Mouse (Mus musculus): ENCODE results near the gene Sec14l1. TPM values are rescaled to one million over a fixed set of nuclear protein-coding genes. Genes with fewer than 3 reads are reported as not detected.

Gene Sec14l1
- polyA plus RNA-seq, 1 experiment from 2014 or later = 36.5 TPM

GRCm38 (mm10) chr11:117182808-117183207 is 67.8 kb downstream of the Sec14l1 start:
- 93% methylated on average over 3 of the region's 3 CpGs for WGBS
- no peak for ATAC-seq (ENCODE audit: low FRiP score, low TSS enrichment)
- H3K4me3 ChIP-seq (ENCODE audit: low read length) = no peak overlapping the region

GRCm38 (mm10) chr11:117183299-117183698 is 68.3 kb downstream of the Sec14l1 start:
- no peak overlapping the region for H3K9ac ChIP-seq (ENCODE audit: low read depth, low read length)
- no peak for ATAC-seq (ENCODE audit: low FRiP score, low TSS enrichment)
- H3K4me2 ChIP-seq (replicated peaks; ENCODE audit: low read depth, low read length) = no peak overlapping the region
- no peaks in the 10 kb centered on the region for H3K36me3 ChIP-seq (ENCODE audit: control insufficient read depth, insufficient read depth, low read length)
- peaks cover 19% of the 10 kb centered on the region for H3K4me1 ChIP-seq (ENCODE audit: control insufficient read depth, insufficient read depth, low read length)
- peaks cover 22% of the 10 kb centered on the region for H3K9me3 ChIP-seq (ENCODE audit: control insufficient read depth, low read length)
- no peaks in the 10 kb centered on the region for H3K27me3 ChIP-seq (ENCODE audit: control insufficient read depth, insufficient read depth, low read length)
- 83% methylated on average over 2 of the region's 3 CpGs for WGBS
- no peak overlapping the region for H3K27ac ChIP-seq (ENCODE audit: low read depth, low read length)
- no peak overlapping the region for H3K4me3 ChIP-seq (ENCODE audit: low read length)

More at GRCm38 (mm10) chr11:117182808-117183207, 67.8 kb downstream of the Sec14l1 start:
- H3K36me3 ChIP-seq (ENCODE audit: control insufficient read depth, insufficient read depth, low read length) = no peaks in the 10 kb centered on the region
- H3K4me1 ChIP-seq (ENCODE audit: control insufficient read depth, insufficient read depth, low read length) = peaks cover 19% of the 10 kb centered on the region
- H3K9me3 ChIP-seq (ENCODE audit: control insufficient read depth, low read length) = peaks cover 22% of the 10 kb centered on the region
- no peaks in the 10 kb centered on the region for H3K27me3 ChIP-seq (ENCODE audit: control insufficient read depth, insufficient read depth, low read length)
- no peak overlapping the region for H3K4me2 ChIP-seq (replicated peaks; ENCODE audit: low read depth, low read length)
- no peak overlapping the region for H3K27ac ChIP-seq (ENCODE audit: low read depth, low read length)
- no peak overlapping the region for H3K9ac ChIP-seq (ENCODE audit: low read depth, low read length)

- Histone ChIP-seq H3K27me3 (ENCODE audit: control insufficient read depth, insufficient read depth, low read length) (no peaks in the 10 kb centered on the region), H3K36me3 (ENCODE audit: control insufficient read depth, insufficient read depth, low read length) (no peaks in the 10 kb centered on the region), H3K4me1 (ENCODE audit: control insufficient read depth, insufficient read depth, low read length) (peaks cover 19% of the 10 kb centered on the region), H3K4me2 (replicated peaks; ENCODE audit: low read depth, low read length) (no peak overlapping the region), H3K9ac (ENCODE audit: low read depth, low read length) (no peak overlapping the region), H3K4me3 (ENCODE audit: low read length) (no peak overlapping the region), H3K27ac (ENCODE audit: low read depth, low read length) (peak overlapping the region; percentile 77; the same call in 1 of the 2 replicates), H3K9me3 (ENCODE audit: control insufficient read depth, low read length) (peaks cover 22% of the 10 kb centered on the region)
- no peak for ATAC-seq (ENCODE audit: low FRiP score, low TSS enrichment)
- WGBS = 71% methylated on average over 5 of the region's 5 CpGs
These were observed 68.9 kb downstream of the Sec14l1 start for GRCm38 (mm10) chr11:117183841-117184240.

- Histone ChIP-seq H3K4me1 (ENCODE audit: control insufficient read depth, insufficient read depth, low read length) (peaks cover 19% of the 10 kb centered on the region), H3K36me3 (ENCODE audit: control insufficient read depth, insufficient read depth, low read length) (no peaks in the 10 kb centered on the region), H3K27me3 (ENCODE audit: control insufficient read depth, insufficient read depth, low read length) (no peaks in the 10 kb centered on the region), H3K9ac (ENCODE audit: low read depth, low read length) (peak overlapping the region; percentile 31; the same call in 1 of the 2 replicates), H3K27ac (ENCODE audit: low read depth, low read length) (peak overlapping the region; percentile 90), H3K4me2 (replicated peaks; ENCODE audit: low read depth, low read length) (peak overlapping the region; percentile 17; the same call in 1 of the 2 replicates), H3K9me3 (ENCODE audit: control insufficient read depth, low read length) (peaks cover 16% of the 10 kb centered on the region), H3K4me3 (ENCODE audit: low read length) (no peak overlapping the region)
- peak; percentile 80 for ATAC-seq (ENCODE audit: low FRiP score, low TSS enrichment)
- 21% methylated on average over 21 of the region's 21 CpGs for WGBS
These were observed 70.3 kb downstream of the Sec14l1 start for GRCm38 (mm10) chr11:117185076-117185933.

GRCm38 (mm10) chr11:117191524-117191923 is 76.6 kb downstream of the Sec14l1 start:
- H3K27me3 ChIP-seq (ENCODE audit: control insufficient read depth, insufficient read depth, low read length) = no peaks in the 10 kb centered on the region
- ATAC-seq (ENCODE audit: low FRiP score, low TSS enrichment) = no peak
- H3K4me3 ChIP-seq (ENCODE audit: low read length) = no peak overlapping the region
- no peak overlapping the region for H3K27ac ChIP-seq (ENCODE audit: low read depth, low read length)
- 37% methylated on average over 5 of the region's 5 CpGs for WGBS
- H3K9ac ChIP-seq (ENCODE audit: low read depth, low read length) = no peak overlapping the region
- no peaks in the 10 kb centered on the region for H3K9me3 ChIP-seq (ENCODE audit: control insufficient read depth, low read length)
- H3K4me2 ChIP-seq (replicated peaks; ENCODE audit: low read depth, low read length) = no peak overlapping the region
- no peaks in the 10 kb centered on the region for H3K4me1 ChIP-seq (ENCODE audit: control insufficient read depth, insufficient read depth, low read length)
- no peaks in the 10 kb centered on the region for H3K36me3 ChIP-seq (ENCODE audit: control insufficient read depth, insufficient read depth, low read length)

GRCm38 (mm10) chr11:117194475-117194937 is 79.5 kb downstream of the Sec14l1 start:
- Histone ChIP-seq H3K36me3 (ENCODE audit: control insufficient read depth, insufficient read depth, low read length) (no peaks in the 10 kb centered on the region), H3K4me2 (replicated peaks; ENCODE audit: low read depth, low read length) (no peak overlapping the region), H3K9me3 (ENCODE audit: control insufficient read depth, low read length) (no peaks in the 10 kb centered on the region), H3K9ac (ENCODE audit: low read depth, low read length) (no peak overlapping the region), H3K27ac (ENCODE audit: low read depth, low read length) (no peak overlapping the region), H3K27me3 (ENCODE audit: control insufficient read depth, insufficient read depth, low read length) (peaks cover 3% of the 10 kb centered on the region; the same call in 1 of the 2 replicates), H3K4me3 (ENCODE audit: low read length) (no peak overlapping the region), H3K4me1 (ENCODE audit: control insufficient read depth, insufficient read depth, low read length) (0 out of 2 replicates have a peak, but pooled peaks cover 2% of the 10 kb centered on the region)
- 0 out of 2 replicates have a peak, but pooled peaks have one; percentile 10 for ATAC-seq (ENCODE audit: low FRiP score, low TSS enrichment)
- 58% methylated on average over 11 of the region's 11 CpGs for WGBS

GRCm38 (mm10) chr11:117195616-117196015 is 80.6 kb downstream of the Sec14l1 start:
- WGBS = 89% methylated on average over 6 of the region's 6 CpGs
- H3K27ac ChIP-seq (ENCODE audit: low read depth, low read length) = no peak overlapping the region
- H3K4me1 ChIP-seq (ENCODE audit: control insufficient read depth, insufficient read depth, low read length) = 0 out of 2 replicates have a peak, but pooled peaks cover 9% of the 10 kb centered on the region
- H3K9me3 ChIP-seq (ENCODE audit: control insufficient read depth, low read length) = no peaks in the 10 kb centered on the region
- no peak overlapping the region for H3K4me3 ChIP-seq (ENCODE audit: low read length)
- H3K36me3 ChIP-seq (ENCODE audit: control insufficient read depth, insufficient read depth, low read length) = no peaks in the 10 kb centered on the region
- peaks cover 6% of the 10 kb centered on the region; the same call in 1 of the 2 replicates for H3K27me3 ChIP-seq (ENCODE audit: control insufficient read depth, insufficient read depth, low read length)
- H3K9ac ChIP-seq (ENCODE audit: low read depth, low read length) = no peak overlapping the region
- H3K4me2 ChIP-seq (replicated peaks; ENCODE audit: low read depth, low read length) = no peak overlapping the region
- no peak for ATAC-seq (ENCODE audit: low FRiP score, low TSS enrichment)

GRCm38 (mm10) chr11:117196681-117197080 is 81.7 kb downstream of the Sec14l1 start:
- ATAC-seq (ENCODE audit: low FRiP score, low TSS enrichment) = no peak
- H3K4me3 ChIP-seq (ENCODE audit: low read length) = no peak overlapping the region

GRCm38 (mm10) chr11:117198122-117198521 is 83.2 kb downstream of the Sec14l1 start:
- Histone ChIP-seq H3K27ac (ENCODE audit: low read depth, low read length) (no peak overlapping the region), H3K4me1 (ENCODE audit: control insufficient read depth, insufficient read depth, low read length) (0 out of 2 replicates have a peak, but pooled peaks cover 11% of the 10 kb centered on the region), H3K4me3 (ENCODE audit: low read length) (no peak overlapping the region), H3K4me2 (replicated peaks; ENCODE audit: low read depth, low read length) (no peak overlapping the region), H3K36me3 (ENCODE audit: control insufficient read depth, insufficient read depth, low read length) (no peaks in the 10 kb centered on the region), H3K9me3 (ENCODE audit: control insufficient read depth, low read length) (no peaks in the 10 kb centered on the region), H3K9ac (ENCODE audit: low read depth, low read length) (no peak overlapping the region), H3K27me3 (ENCODE audit: control insufficient read depth, insufficient read depth, low read length) (peaks cover 6% of the 10 kb centered on the region)
- ATAC-seq (ENCODE audit: low FRiP score, low TSS enrichment) = no peak
- WGBS = 92% methylated on average over 5 of the region's 5 CpGs

More at GRCm38 (mm10) chr11:117196681-117197080, 81.7 kb downstream of the Sec14l1 start:
- H3K4me2 ChIP-seq (replicated peaks; ENCODE audit: low read depth, low read length) = no peak overlapping the region
- no peaks in the 10 kb centered on the region for H3K9me3 ChIP-seq (ENCODE audit: control insufficient read depth, low read length)
- no peak overlapping the region for H3K27ac ChIP-seq (ENCODE audit: low read depth, low read length)
- no peaks in the 10 kb centered on the region for H3K36me3 ChIP-seq (ENCODE audit: control insufficient read depth, insufficient read depth, low read length)
- 85% methylated on average over 7 of the region's 7 CpGs for WGBS
- peaks cover 6% of the 10 kb centered on the region; the same call in 1 of the 2 replicates for H3K27me3 ChIP-seq (ENCODE audit: control insufficient read depth, insufficient read depth, low read length)
- 0 out of 2 replicates have a peak, but pooled peaks cover 9% of the 10 kb centered on the region for H3K4me1 ChIP-seq (ENCODE audit: control insufficient read depth, insufficient read depth, low read length)
- H3K9ac ChIP-seq (ENCODE audit: low read depth, low read length) = no peak overlapping the region

Data from kidney, embryonic 14.5 days (tissue).